Mouse (Mus musculus) activated CD4-positive, CD25-positive, alpha-beta regulatory T cell, adult 4 months (primary cell): Measurements from ENCODE around the gene Kat7. TPM values are rescaled to one million over a fixed set of nuclear protein-coding genes. Genes with fewer than 3 reads are reported as not detected.

Experiments used
- polyA plus RNA-seq, 2 experiments: library from polyadenylated mRNA; unstranded; fragments of 100-300 nt; shearing (Covaris generic); gene quantifications; one replicate each; pipeline ENCODE4 v1.2.1; 2017

The Kat7 gene
- polyA plus RNA-seq, 2 experiments from 2014 or later: 40.8 to 49.2 TPM

Other genes starting within 250 kb of the Kat7 start
- under 1 TPM; 0.56 to 0.64 TPM for gene Itga3, start 233.4 kb downstream of the Kat7 start, polyA plus RNA-seq
- not detected for gene Dlx3, start 190.1 kb downstream of the Kat7 start, polyA plus RNA-seq
- not detected for gene Dlx4, start 164.0 kb downstream of the Kat7 start, polyA plus RNA-seq
- not detected for gene Tac4, start 48.7 kb downstream of the Kat7 start, polyA plus RNA-seq
- 10 to 100 TPM; 17.4 to 21.9 TPM for gene Fam117a, start 26.8 kb upstream of the Kat7 start, polyA plus RNA-seq
- gene Slc35b1, start 74.4 kb upstream of the Kat7 start, polyA plus RNA-seq: 10 to 100 TPM; 64.4 to 70.1 TPM
- 100 to 1,000 TPM; 119 to 154 TPM for gene Spop, start 103.8 kb upstream of the Kat7 start, polyA plus RNA-seq
- not detected for gene Nxph3, start 204.3 kb upstream of the Kat7 start, polyA plus RNA-seq